Mouse (Mus musculus) ES-Bruce4 (cell line): ENCODE measurements around the gene Ddias. TPM values are rescaled to one million over a fixed set of nuclear protein-coding genes. Genes with fewer than 3 reads are reported as not detected.

Source experiments
- H3K27ac ChIP-seq: 2 replicates; pipeline ENCODE4 v1.5.1; 2012; ENCODE audit warnings: low read length, inconsistent platforms; ENCODE audit not compliant: insufficient read depth
- H3K27me3 ChIP-seq: 2 replicates; pipeline ENCODE4 v1.6.1; 2012; ENCODE audit warnings: mild to moderate bottlenecking, low read length, inconsistent platforms; ENCODE audit not compliant: control insufficient read depth, poor library complexity, insufficient read depth, severe bottlenecking
- H3K36me3 ChIP-seq: 2 replicates; pipeline ENCODE4 v1.6.1; 2012; ENCODE audit warnings: inconsistent platforms, mild to moderate bottlenecking, low read length, moderate library complexity; ENCODE audit not compliant: control insufficient read depth, poor library complexity, insufficient read depth, severe bottlenecking
- H3K4me1 ChIP-seq: one replicate; pipeline ENCODE4 v1.8.1; 2011; ENCODE audit warnings: low read length; ENCODE audit not compliant: control insufficient read depth, insufficient read depth
- H3K4me3 ChIP-seq: 2 replicates; pipeline ENCODE4 v1.5.1; 2011; ENCODE audit warnings: low read depth, mild to moderate bottlenecking, low read length
- H3K9ac ChIP-seq: 2 replicates; pipeline ENCODE4 v1.6.1; 2012; ENCODE audit warnings: low read depth, mild to moderate bottlenecking, inconsistent platforms; ENCODE audit not compliant: poor library complexity, severe bottlenecking
- H3K9me3 ChIP-seq: replicated peaks from 2 replicates; pipeline ENCODE4 v1.6.1; 2012; ENCODE audit warnings: mild to moderate bottlenecking, low read length, inconsistent platforms; ENCODE audit not compliant: control insufficient read depth, poor library complexity, insufficient read depth, severe bottlenecking
- CTCF ChIP-seq: IDR thresholded peaks from one replicate; pipeline ENCODE4 v1.8.1; 2011; ENCODE audit warnings: low read depth, low read length
- EP300 ChIP-seq: IDR thresholded peaks from 2 replicates; pipeline ENCODE4 v1.6.1; 2011; ENCODE audit warnings: low read depth, low read length; ENCODE audit not compliant: insufficient read depth
- POLR2A ChIP-seq: IDR thresholded peaks from one replicate; pipeline ENCODE4 v1.8.1; 2011; ENCODE audit warnings: low read length; ENCODE audit not compliant: insufficient read depth
- polyA plus RNA-seq: library from polyadenylated mRNA; stranded (reverse); fragments of >200 nt; gene quantifications from 2 replicates; pipeline ENCODE4 v1.2.4, GENCODE M21; 2011; ENCODE audit warnings: low read depth; ENCODE audit not compliant: missing spikeins, insufficient read depth, insufficient read length

The Ddias gene
- polyA plus RNA-seq, 1 experiment = 64.5 TPM

GRCm38 (mm10) chr7:92837907-92838306, 36.1 kb downstream of the Ddias start:
- H3K9me3 ChIP-seq = no peaks in the 10 kb centered on the region
- H3K9ac ChIP-seq = no peak overlapping the region
- no peak overlapping the region for H3K4me3 ChIP-seq
- no peak for TF ChIP-seq POLR2A
- TF ChIP-seq EP300 = no peak
- TF ChIP-seq CTCF = no peak
- no peaks in the 10 kb centered on the region for H3K36me3 ChIP-seq
- H3K27me3 ChIP-seq = no peaks in the 10 kb centered on the region
- H3K4me1 ChIP-seq = no peaks in the 10 kb centered on the region
- H3K27ac ChIP-seq = no peak overlapping the region

GRCm38 (mm10) chr7:92837226-92837625, 36.8 kb downstream of the Ddias start:
- Histone ChIP-seq H3K27ac (no peak overlapping the region), H3K4me1 (no peaks in the 10 kb centered on the region), H3K4me3 (no peak overlapping the region), H3K27me3 (no peaks in the 10 kb centered on the region), H3K9ac (no peak overlapping the region), H3K36me3 (no peaks in the 10 kb centered on the region), H3K9me3 (no peaks in the 10 kb centered on the region)
- TF ChIP-seq EP300 (no peak), POLR2A (no peak), CTCF (no peak)

GRCm38 (mm10) chr7:92836447-92836846, 37.6 kb downstream of the Ddias start:
- Histone ChIP-seq H3K36me3 (no peaks in the 10 kb centered on the region), H3K4me3 (no peak overlapping the region), H3K4me1 (no peaks in the 10 kb centered on the region), H3K9ac (no peak overlapping the region), H3K27me3 (no peaks in the 10 kb centered on the region), H3K27ac (no peak overlapping the region), H3K9me3 (no peaks in the 10 kb centered on the region)
- TF ChIP-seq CTCF = no peak
- TF ChIP-seq POLR2A = no peak
- no peak for TF ChIP-seq EP300

GRCm38 (mm10) chr7:92834391-92834790, 39.7 kb downstream of the Ddias start:
- Histone ChIP-seq H3K9me3 (no peaks in the 10 kb centered on the region), H3K9ac (no peak overlapping the region), H3K4me3 (no peak overlapping the region), H3K27ac (no peak overlapping the region), H3K27me3 (no peaks in the 10 kb centered on the region), H3K36me3 (no peaks in the 10 kb centered on the region), H3K4me1 (no peaks in the 10 kb centered on the region)
- TF ChIP-seq POLR2A (no peak), CTCF (no peak), EP300 (no peak)

- no peaks in the 10 kb centered on the region for H3K27me3 ChIP-seq
- TF ChIP-seq CTCF (no peak), EP300 (no peak), POLR2A (no peak)
- no peak overlapping the region for H3K9ac ChIP-seq
- no peak overlapping the region for H3K27ac ChIP-seq
- H3K9me3 ChIP-seq = no peaks in the 10 kb centered on the region
- H3K4me3 ChIP-seq = no peak overlapping the region
- H3K4me1 ChIP-seq = no peaks in the 10 kb centered on the region
- H3K36me3 ChIP-seq = no peaks in the 10 kb centered on the region
Measured at GRCm38 (mm10) chr7:92832395-92832794, 41.7 kb downstream of the Ddias start.

- no peaks in the 10 kb centered on the region for H3K27me3 ChIP-seq
- no peak overlapping the region for H3K27ac ChIP-seq
- no peaks in the 10 kb centered on the region for H3K9me3 ChIP-seq
- H3K4me1 ChIP-seq = no peaks in the 10 kb centered on the region
- H3K9ac ChIP-seq = no peak overlapping the region
- TF ChIP-seq CTCF = no peak
- no peak for TF ChIP-seq POLR2A
- no peak for TF ChIP-seq EP300
- H3K36me3 ChIP-seq = no peaks in the 10 kb centered on the region
- no peak overlapping the region for H3K4me3 ChIP-seq
Measured at GRCm38 (mm10) chr7:92827981-92828380, 46.1 kb downstream of the Ddias start.
